Mouse (Mus musculus) left cerebral cortex, postnatal 36 days (tissue): ENCODE measurements around the gene Adgrf5. TPM values are rescaled to one million over a fixed set of nuclear protein-coding genes. Genes with fewer than 3 reads are reported as not detected.
"Not testable (repeated sequence)": the region's sequence is repeated elsewhere in the genome, so short reads cannot be mapped to it uniquely, and the experiment has no call there.

Experiments
- DNase-seq, 2 experiments: peaks; one replicate each; pipeline ENCODE4 v3.0.0; 2021 to 2022; ENCODE audit warnings: low spot score in 2 of 2, mixed read lengths in 1 of 2
- intact Hi-C: fragments of 180-260 bp; cut with DNase I; formaldehyde crosslinking; loops from one replicate; pipeline ENCODE4 v1.15.1; 2025
- total RNA-seq, 2 experiments: library from RNA; stranded (reverse); gene quantifications; 2 replicates each; pipeline ENCODE4 v1.2.3; 2021

Adgrf5 gene
- total RNA-seq, 2 experiments from 2014 or later, result 26.4 to 30.3 TPM

DNA sequence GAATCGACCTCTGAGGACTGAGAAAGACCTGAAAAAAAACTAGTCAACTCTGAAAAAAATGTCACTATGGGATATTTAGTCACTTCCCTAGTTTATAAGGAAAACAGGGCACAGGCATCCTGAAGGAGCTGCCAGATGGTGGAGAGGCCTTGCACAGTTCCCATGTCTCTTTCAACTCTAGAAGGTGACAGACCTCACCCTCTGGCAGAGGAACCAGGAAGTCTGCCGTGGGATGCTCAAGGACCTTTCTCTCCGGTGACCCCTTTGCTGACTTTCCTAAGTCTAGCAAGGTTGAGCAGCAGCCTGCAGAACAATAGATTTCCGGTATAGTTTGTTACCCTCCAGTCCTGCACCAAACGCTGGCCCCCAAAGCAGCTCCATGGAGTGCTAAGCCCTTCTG lies 71.4 kb downstream of the Adgrf5 start:
- intact Hi-C loops, result no loop called here
- no peak for DNase-seq

GRCm38 (mm10) chr17:43434485-43434884 lies 74.2 kb downstream of the Adgrf5 start:
- intact Hi-C loops, result no loop called here
- no peak for DNase-seq

- intact Hi-C loops, result loop anchor here (10.0 kb wide), 1 partner anchor 436 kb away; the partner anchor contains the start of gene Tnfrsf21
- no peak for DNase-seq
Measured at GRCm38 (mm10) chr17:43451216-43451615, 91.0 kb downstream of the Adgrf5 start.

DNA sequence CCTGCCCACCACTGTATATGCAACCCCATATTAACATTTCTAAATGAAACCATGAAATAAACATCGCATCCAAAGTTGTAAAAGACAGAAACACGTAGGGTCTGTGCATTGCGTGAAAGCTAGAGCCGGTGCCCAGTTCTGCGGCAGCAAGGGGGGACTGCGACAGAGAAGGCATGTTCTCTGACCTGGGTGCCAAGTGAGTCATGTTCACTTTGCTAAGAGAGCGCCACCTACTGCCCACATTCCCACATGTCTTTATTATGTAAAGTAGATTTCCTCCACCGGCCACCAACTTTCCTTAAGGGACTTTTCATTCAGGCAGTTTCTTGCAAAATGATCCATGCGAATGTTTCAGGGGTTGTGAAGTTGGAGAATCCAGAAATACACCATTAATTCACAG lies 98.3 kb downstream of the Adgrf5 start:
- intact Hi-C loops, result loop anchor here (1.0 to 10.0 kb wide), 2 partner anchors 193 to 444 kb away; partner anchors contain the start of gene Tnfrsf21
- DNase-seq, result peak; percentile 33 to 57

DNA sequence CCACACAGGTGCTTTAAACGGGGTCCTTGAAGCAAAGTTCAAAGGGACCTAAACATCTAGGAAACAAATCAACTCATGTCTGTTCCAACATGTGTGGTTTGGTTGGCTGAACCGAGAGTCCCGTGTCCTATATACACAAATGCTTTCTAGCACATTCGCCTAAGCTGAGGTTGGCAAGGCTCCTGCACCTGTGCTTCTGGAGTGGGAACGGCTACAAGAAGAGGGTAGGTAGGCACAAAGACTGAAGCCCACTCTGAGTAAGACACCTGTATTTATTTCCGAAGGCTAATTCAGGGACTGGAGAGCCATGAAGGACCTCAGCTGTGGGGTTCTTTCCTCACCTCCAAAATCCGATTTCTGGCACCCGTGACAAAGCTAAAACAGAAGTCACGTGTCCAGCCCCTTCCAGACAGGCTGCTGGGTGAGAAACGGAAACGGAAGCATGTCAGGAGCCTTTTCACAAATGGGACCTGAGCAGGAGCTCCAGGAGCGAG lies 99.5 kb downstream of the Adgrf5 start:
- DNase-seq, result no peak
- intact Hi-C loops, result loop anchor here (2.0 to 10.0 kb wide), 2 partner anchors 133 to 445 kb away; partner anchors contain the start of gene Tnfrsf21

DNA sequence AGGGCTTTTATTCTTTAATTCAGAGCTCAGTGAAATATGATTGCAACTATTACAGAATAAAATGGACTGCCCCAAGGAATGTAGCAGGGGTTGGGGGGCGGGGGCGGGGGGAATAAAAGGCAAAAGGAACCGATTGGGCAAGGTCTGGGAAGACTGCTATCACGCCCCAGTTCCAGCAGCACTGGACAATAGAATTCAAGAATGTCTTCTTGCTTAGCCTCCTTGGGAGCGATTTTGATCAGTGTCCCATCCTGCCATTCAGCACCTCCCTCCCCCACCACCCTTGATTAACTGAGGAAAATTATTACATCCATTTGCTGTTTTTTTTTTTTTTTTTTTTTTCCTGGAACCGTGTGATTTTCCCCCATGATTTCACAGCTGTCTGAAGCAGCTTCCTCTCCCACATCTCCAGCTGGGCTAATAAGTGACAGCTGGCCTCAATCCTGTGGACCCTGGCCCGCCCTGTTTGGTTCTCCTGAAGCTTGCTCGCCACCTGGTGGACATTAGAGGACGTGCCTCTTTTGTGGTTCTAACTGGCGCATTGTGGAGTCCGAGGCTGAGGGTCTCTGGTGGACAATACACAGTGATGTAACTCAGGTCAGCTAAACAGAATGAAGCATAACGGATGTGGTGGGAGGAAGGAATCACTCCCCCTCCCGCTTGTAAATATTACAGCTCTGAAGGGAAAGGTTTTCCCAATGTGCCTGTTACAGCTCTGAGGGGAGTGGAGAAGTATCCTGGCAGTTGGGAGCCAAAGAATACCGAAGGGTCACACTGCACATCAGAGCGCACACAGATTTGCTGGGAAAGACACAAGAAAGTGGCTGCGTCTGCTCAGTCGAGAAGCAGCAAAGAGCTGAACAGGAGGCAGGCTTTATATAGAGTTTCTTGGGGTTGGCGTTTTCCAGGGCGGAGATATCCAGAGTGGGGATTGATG lies 100.3 kb downstream of the Adgrf5 start:
- intact Hi-C loops, result loop anchor here (2.0 kb wide), 1 partner anchor 134 kb away; no protein-coding TSS in a partner anchor
- peak; percentile 34 to 53 for DNase-seq

DNA sequence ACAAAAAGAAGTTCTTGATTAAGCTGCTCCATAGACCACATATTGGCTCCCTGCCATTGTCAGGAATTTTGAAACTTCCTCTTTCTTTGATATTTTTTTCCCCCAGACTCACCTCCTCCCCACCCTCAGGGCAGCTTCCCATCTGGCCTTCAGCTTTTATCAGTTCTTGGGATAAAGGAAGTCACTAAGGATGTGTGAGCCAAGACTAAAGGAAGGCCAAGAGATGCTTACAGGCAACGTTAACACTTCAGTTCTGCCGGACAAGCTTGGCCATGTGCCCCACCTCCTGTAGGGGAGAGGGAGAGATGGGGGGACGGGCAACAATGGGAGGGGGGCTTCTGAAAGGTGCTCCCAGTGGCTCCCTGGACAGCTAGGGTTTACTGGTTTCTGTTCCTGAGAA lies 109.8 kb downstream of the Adgrf5 start:
- DNase-seq, result no peak
- intact Hi-C loops, result no loop called here

DNA sequence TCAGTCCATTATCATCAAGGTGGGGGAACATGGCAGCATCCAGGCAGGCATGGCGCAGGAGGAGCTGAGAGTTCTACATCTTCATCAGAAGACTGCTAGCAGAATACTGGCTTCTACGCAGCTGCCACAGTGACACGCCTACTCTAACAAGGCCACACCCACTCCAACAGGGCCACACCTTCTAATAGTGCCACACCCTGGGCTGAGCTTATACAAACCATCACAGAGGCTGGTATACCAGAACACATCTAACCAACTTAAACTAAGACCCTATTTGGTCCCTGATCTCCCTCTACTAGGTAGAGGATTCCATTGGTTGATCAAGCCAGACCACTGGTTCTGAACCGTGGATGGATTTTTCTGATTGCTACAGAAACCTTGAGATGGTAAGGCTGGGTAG lies 112.3 kb downstream of the Adgrf5 start:
- intact Hi-C loops, result no loop called here
- no peak for DNase-seq

- no peak for DNase-seq
- intact Hi-C loops, result no loop called here
Measured at GRCm38 (mm10) chr17:43474775-43475174, 114.5 kb downstream of the Adgrf5 start.

GRCm38 (mm10) chr17:43477621-43478020 lies 117.4 kb downstream of the Adgrf5 start:
- no peak for DNase-seq
- intact Hi-C loops, result no loop called here

GRCm38 (mm10) chr17:43485982-43486381 lies 125.7 kb downstream of the Adgrf5 start:
- no peak for DNase-seq
- intact Hi-C loops, result no loop called here

DNA sequence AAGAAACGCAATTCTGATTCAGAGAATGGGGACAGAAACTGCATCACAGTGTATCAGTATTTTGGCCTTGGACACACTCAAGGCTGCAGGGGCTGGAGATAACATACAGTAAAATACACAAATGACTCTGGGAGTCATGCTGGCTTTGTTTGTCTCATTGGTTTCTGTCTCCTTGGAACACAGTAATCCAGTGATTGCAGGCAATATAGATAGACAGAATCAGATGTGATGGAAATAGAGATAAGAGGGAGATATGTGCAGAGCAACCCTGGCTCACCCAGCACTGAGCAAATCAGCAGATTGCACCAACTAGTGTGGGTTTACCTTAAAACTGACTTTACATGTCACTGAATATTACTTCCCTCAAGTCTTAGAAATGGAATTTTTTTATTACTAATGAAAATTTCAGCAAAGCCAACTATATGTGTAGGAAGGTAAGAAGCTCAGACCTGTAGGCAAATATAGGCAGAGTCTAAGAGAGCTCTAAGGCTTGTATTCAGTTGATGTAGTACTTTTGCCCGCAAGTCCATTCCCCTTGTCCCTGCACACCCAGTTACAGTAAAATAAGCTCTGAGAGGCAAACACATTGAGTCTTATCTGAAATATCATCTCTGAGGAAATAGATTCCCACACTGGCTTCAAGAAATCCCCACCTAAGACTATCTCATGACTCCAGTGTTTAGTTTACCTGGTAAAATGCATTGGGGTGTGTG lies 128.3 kb downstream of the Adgrf5 start:
- intact Hi-C loops, result no loop called here

DNA sequence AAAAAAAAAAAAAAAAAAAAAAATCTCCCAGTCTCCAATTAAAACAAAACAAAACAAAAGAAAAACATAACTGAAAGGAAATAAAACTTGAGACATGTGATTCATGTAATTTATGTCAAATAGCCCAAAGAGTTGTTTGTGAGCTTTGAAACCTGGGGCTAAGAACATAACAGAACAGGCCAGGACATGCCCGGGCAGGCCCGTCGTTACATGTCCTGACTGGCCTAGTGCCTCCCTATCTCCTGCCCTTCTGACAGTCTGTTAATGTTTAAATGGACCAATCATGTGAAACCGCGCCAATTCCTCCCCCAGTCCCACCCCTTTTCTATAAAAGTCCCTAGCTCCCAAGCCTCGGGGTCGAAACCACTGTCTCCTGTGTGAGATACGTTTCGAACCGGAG lies 130.1 kb downstream of the Adgrf5 start:
- DNase-seq, intact Hi-C loops: not testable (repeated sequence)

More for the DNA sequence above, 128.3 kb downstream of the Adgrf5 start:
- DNase-seq, result no peak

GRCm38 (mm10) chr17:43495502-43495901 lies 135.3 kb downstream of the Adgrf5 start:
- no peak for DNase-seq
- intact Hi-C loops, result no loop called here

DNA sequence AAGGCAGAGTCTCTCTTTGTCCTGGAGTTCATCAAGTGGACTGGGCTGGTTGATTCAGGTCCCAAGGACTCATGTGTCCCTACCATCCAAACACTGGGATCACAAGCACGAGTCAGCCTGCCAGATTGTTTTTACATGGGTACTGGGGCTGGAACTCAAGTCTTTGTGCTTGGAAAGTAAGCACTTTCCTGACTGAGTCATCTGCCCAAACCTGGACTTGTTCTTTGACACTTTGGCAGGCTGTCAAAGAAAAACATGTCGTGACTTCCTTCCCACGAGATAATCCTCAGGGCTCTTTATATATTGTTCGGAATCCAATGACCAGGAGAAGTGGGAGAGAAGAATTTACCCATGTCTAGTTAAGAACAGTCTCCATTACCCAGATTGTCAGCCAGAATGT lies 137.3 kb downstream of the Adgrf5 start:
- no peak for DNase-seq
- intact Hi-C loops, result no loop called here

DNA sequence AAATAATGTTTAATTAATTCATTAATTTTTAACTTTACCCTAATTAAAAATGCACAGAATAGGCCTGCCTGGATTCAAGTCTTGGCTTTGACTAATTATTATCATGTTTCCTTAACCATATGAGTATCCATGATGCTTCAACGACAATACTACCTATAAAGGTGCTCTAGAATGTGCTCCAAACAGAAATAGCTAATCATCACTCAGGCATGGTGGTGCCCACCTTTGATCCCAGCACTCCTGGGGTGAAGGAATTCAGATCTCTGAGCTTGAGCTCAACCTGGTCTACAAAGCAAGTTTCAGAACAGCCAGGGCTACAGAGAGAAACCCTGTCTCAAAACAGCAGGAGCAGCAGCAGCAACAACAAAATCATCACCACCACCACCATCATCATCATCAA lies 140.3 kb downstream of the Adgrf5 start:
- intact Hi-C loops, result no loop called here
- no peak for DNase-seq

GRCm38 (mm10) chr17:43501223-43501622 lies 141.0 kb downstream of the Adgrf5 start:
- no peak for DNase-seq
- intact Hi-C loops, result no loop called here

- DNase-seq, result no peak
- intact Hi-C loops, result no loop called here
Measured at GRCm38 (mm10) chr17:43501631-43502030, 141.4 kb downstream of the Adgrf5 start.

GRCm38 (mm10) chr17:43502592-43502991 lies 142.3 kb downstream of the Adgrf5 start, which contains the start of gene Mep1a:
Gene Mep1a, minus strand, starts transcription at chr17:43502812.
- intact Hi-C loops, result no loop called here
- DNase-seq, result no peak

GRCm38 (mm10) chr17:43503861-43504593 lies 143.8 kb downstream of the Adgrf5 start:
- no peak for DNase-seq
- intact Hi-C loops, result no loop called here
